ENCODE assay signal across 8 mouse cellular contexts in genomic region chr14:30695609-30696008, GRCm38 (mm10). TPM values are rescaled to one million over a fixed set of nuclear protein-coding genes. Genes with fewer than 3 reads are reported as not detected.
DNase-seq lines count a peak whose midpoint lies in the region; ATAC-seq lines count a peak whose summit lies in the region.

No protein-coding gene starts in this region.

- no peaks in the 10 kb centered on the region for H3K27me3 ChIP-seq in hindbrain, embryonic 16.5 days (replicated peaks; ENCODE audit: control insufficient read depth, insufficient read depth, low read length)
- H3K27me3 ChIP-seq in hindbrain, embryonic 13.5 days = no peaks in the 10 kb centered on the region
- no peaks in the 10 kb centered on the region for H3K27me3 ChIP-seq in midbrain, embryonic 16.5 days (ENCODE audit: control insufficient read depth, insufficient read depth, low read depth, low read length)

- H3K4me3 ChIP-seq in hindbrain, embryonic 16.5 days (ENCODE audit: low read length) = no peak overlapping the region
- H3K4me3 ChIP-seq in hindbrain, embryonic 13.5 days = no peak overlapping the region
- H3K4me3 ChIP-seq in midbrain, embryonic 16.5 days (ENCODE audit: low read depth, low read length) = no peak overlapping the region

- H3K9ac ChIP-seq in hindbrain, embryonic 16.5 days (ENCODE audit: low read depth, low read length) = no peak overlapping the region
- no peak overlapping the region for H3K9ac ChIP-seq in hindbrain, embryonic 13.5 days
- no peak overlapping the region for H3K9ac ChIP-seq in midbrain, embryonic 16.5 days (ENCODE audit: low read depth, low read length)

- peak; percentile 68 for ATAC-seq in hindbrain, embryonic 16.5 days
- no peak for ATAC-seq in hindbrain, embryonic 13.5 days (ENCODE audit: low FRiP score)
- no peak for ATAC-seq in midbrain, embryonic 16.5 days

- H3K36me3 ChIP-seq in hindbrain, embryonic 16.5 days (ENCODE audit: control insufficient read depth, insufficient read depth, low read length) = no peaks in the 10 kb centered on the region
- peaks cover 14% of the 10 kb centered on the region for H3K36me3 ChIP-seq in hindbrain, embryonic 13.5 days
- H3K36me3 ChIP-seq in midbrain, embryonic 16.5 days (ENCODE audit: control insufficient read depth, insufficient read depth, low read length) = no peaks in the 10 kb centered on the region; the same call in 1 of the 2 replicates

- WGBS in hindbrain, embryonic 16.5 days = 38% methylated on average over 4 of the region's 4 CpGs
- WGBS in hindbrain, embryonic 13.5 days = 61% methylated on average over 4 of the region's 4 CpGs
- 51% methylated on average over 4 of the region's 4 CpGs for WGBS in midbrain, embryonic 16.5 days

- no peak overlapping the region for H3K27ac ChIP-seq in hindbrain, embryonic 16.5 days (ENCODE audit: low read depth, low read length)
- no peak overlapping the region for H3K27ac ChIP-seq in hindbrain, embryonic 13.5 days
- no peak overlapping the region; the same call in 1 of the 2 replicates for H3K27ac ChIP-seq in midbrain, embryonic 16.5 days (ENCODE audit: low read length)

- H3K9me3 ChIP-seq in hindbrain, embryonic 16.5 days (ENCODE audit: control insufficient read depth, low read length) = no peaks in the 10 kb centered on the region
- no peaks in the 10 kb centered on the region for H3K9me3 ChIP-seq in hindbrain, embryonic 13.5 days
- no peaks in the 10 kb centered on the region for H3K9me3 ChIP-seq in midbrain, embryonic 16.5 days (replicated peaks; ENCODE audit: control insufficient read depth, low read length, poor library complexity, severe bottlenecking)

- H3K4me1 ChIP-seq in hindbrain, embryonic 16.5 days (ENCODE audit: control insufficient read depth, insufficient read depth, low read depth, low read length) = peaks cover 6% of the 10 kb centered on the region
- peaks cover 26% of the 10 kb centered on the region for H3K4me1 ChIP-seq in hindbrain, embryonic 13.5 days (replicated peaks)
- peaks cover 16% of the 10 kb centered on the region for H3K4me1 ChIP-seq in midbrain, embryonic 16.5 days (ENCODE audit: control insufficient read depth, insufficient read depth, low read length)

- peak; percentile 91 for DNase-seq in adrenal gland, postnatal 10 days
- DNase-seq in frontal cortex, adult 2 months (ENCODE audit: extremely low spot score in 1 of 2, low spot score in 1 of 2) = peak; percentile 67 to 81
- peak; percentile 85 for DNase-seq in kidney, postnatal 14 days
- DNase-seq in lung, postnatal 10 days = peak; percentile 85
- DNase-seq in testis, postnatal 14 days (ENCODE audit: low spot score) = peak; percentile 51

- no peak overlapping the region for H3K4me2 ChIP-seq in hindbrain, embryonic 16.5 days (ENCODE audit: low read length)
- no peak overlapping the region for H3K4me2 ChIP-seq in hindbrain, embryonic 13.5 days
- H3K4me2 ChIP-seq in midbrain, embryonic 16.5 days (ENCODE audit: low read length) = no peak overlapping the region

RNA-seq across cellular contexts. Expression of gene Sfmbt1, which starts 19.0 kb away (rescaled TPM):
- 15.1 and 15.9 TPM in 2 replicates for polyA plus RNA-seq in hindbrain, embryonic 16.5 days (2015; fragmentation: Nextera tagmentation; extraction: Ambion mirVana)
- polyA plus RNA-seq in hindbrain, embryonic 13.5 days (2015; fragmentation: Nextera tagmentation; extraction: Ambion mirVana) = 17.6 and 19.1 TPM in 2 replicates
- total RNA-seq in adrenal gland, postnatal 10 days (2021) = 10 to 100 TPM; 24.9 to 25.5 TPM
- 8.8 and 9.0 TPM in 2 replicates for polyA plus RNA-seq in frontal cortex, adult 2 months (2012; rRNA removed)
- polyA plus RNA-seq in midbrain, embryonic 16.5 days (2015; fragmentation: Nextera tagmentation; extraction: Ambion mirVana) = 17.4 and 21.7 TPM in 2 replicates

RNA-seq across cellular contexts. Expression of gene Rft1, which starts 41.4 kb away (rescaled TPM):
- 9.2 and 10.4 TPM in 2 replicates for polyA plus RNA-seq in hindbrain, embryonic 16.5 days (2015; fragmentation: Nextera tagmentation; extraction: Ambion mirVana)
- polyA plus RNA-seq in hindbrain, embryonic 13.5 days (2015; fragmentation: Nextera tagmentation; extraction: Ambion mirVana) = 9.5 and 10.4 TPM in 2 replicates
- total RNA-seq in adrenal gland, postnatal 10 days (2021) = 10 to 100 TPM; 21.2 to 24.2 TPM
- 12.1 and 12.9 TPM in 2 replicates for polyA plus RNA-seq in frontal cortex, adult 2 months (2012; rRNA removed)
- 8.3 and 9.4 TPM in 2 replicates for polyA plus RNA-seq in midbrain, embryonic 16.5 days (2015; fragmentation: Nextera tagmentation; extraction: Ambion mirVana)
